Mouse (Mus musculus): ENCODE measurements at regions not wholly inside any gene's neighbourhood (a gene's known extent, or its start where the extent isn't known, plus 50 kb on each side); places are given as distances from the start of the nearest gene placed in this dataset.

DNA sequence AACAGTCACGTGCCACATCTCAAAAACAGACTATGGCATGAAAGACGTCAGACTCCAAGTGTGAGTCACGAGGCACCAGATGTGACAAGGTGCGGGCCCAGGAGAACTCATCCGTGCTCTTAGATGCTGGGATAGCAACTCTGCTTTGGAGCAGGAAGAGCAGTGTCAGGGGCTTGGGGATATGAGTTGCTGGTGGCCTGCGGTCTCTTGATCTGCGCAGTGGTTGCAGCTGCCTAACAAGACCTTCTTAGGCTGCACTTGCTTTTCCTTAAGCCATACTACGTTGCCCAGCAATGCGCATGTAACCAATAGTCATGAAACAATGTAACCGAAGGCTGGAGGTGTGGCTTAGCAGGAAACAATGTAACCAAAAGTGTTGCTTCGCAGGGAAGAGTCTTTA is 380.1 kb upstream of the Trpc7 start:
- TF ChIP-seq POLR2A (IDR thresholded peaks at IDR 0.05; ENCODE audit: extremely low read depth, insufficient read depth, low read length) (no peak), CTCF (IDR thresholded peaks at IDR 0.05; ENCODE audit: low read depth, low read length) (no peak)

Measured in liver, adult 2 months (tissue).